14 mouse cellular contexts compared by ENCODE assay signal in the genomic region with DNA sequence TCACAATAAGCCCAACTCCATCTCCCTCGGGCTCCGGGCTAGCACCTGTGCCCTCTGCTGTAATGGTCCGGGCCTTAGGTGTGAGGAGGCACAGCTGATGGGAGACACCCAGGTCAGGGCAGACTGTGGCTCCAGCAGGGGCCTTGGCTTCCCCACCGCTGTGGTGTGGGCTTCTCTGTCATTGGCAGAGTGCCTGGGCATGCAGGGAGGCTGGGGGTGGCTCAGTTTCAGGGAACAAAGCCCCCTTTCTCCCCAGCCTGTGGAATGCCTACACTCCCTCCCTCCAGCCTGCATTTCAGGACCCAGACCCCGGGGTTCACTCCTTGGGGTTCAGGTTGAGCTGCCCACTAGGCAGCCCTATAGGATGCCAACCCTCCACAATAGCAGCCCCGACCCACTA. TPM values are rescaled to one million over a fixed set of nuclear protein-coding genes. Genes with fewer than 3 reads are reported as not detected.
A peak's percentile ranks its signal among the peaks of the same experiment; 100 is the strongest.
DNase-seq lines count a peak whose midpoint lies in the region; ATAC-seq lines count a peak whose summit lies in the region.
"Had no signal": no experiment of that assay in that cellular context is flagged by ENCODE, and none has a peak within 500 bp of the region (broad histone marks: within the 10 kb centered on the region; RNA-seq: fewer than 3 reads in every experiment).

No protein-coding gene starts in this region.

- no peak for ATAC-seq in hindbrain, embryonic 11.5 days (ENCODE audit: low FRiP score)

- 71% methylated on average over 6 of the region's 6 CpGs for WGBS in hindbrain, embryonic 11.5 days
- WGBS in midbrain, embryonic 10.5 days = 62% methylated on average over 6 of the region's 6 CpGs

- peak overlapping the region; percentile 80 for H3K27ac ChIP-seq in hindbrain, embryonic 11.5 days (ENCODE audit: low read depth, low read length)
- peak overlapping the region; percentile 92 for H3K27ac ChIP-seq in midbrain, embryonic 10.5 days (replicated peaks)
- H3K27ac ChIP-seq: liver, embryonic 14.5 days had no signal

- DNase-seq in retina, postnatal 1 day = peak; percentile 70
- DNase-seq in retina, embryonic 14.5 days (ENCODE audit: low spot score) = no peak
- DNase-seq in hindbrain, embryonic 11.5 days (ENCODE audit: low spot score) = no peak
- DNase-seq in midbrain, embryonic 10.5 days (ENCODE audit: low spot score) = no peak
- DNase-seq in layer of hippocampus, postnatal 25 days (ENCODE audit: extremely low spot score in 1 of 2, low spot score in 1 of 2) = no peak
- no peak for DNase-seq in urinary bladder, postnatal 14 days (ENCODE audit: low spot score)
- DNase-seq in ovary, postnatal 36 days (ENCODE audit: low spot score) = no peak
- DNase-seq: cerebellum, adult 9-11 months; gastrocnemius, postnatal 10 days; right cerebral cortex, adult 18-20 months; thymus, postnatal 36 days had no signal

- H3K4me1 ChIP-seq in hindbrain, embryonic 11.5 days (replicated peaks; ENCODE audit: control insufficient read depth, insufficient read depth, low read length) = 0 out of 2 replicates have a peak, but pooled peaks cover 6% of the 10 kb centered on the region
- H3K4me1 ChIP-seq in midbrain, embryonic 10.5 days = peaks cover 81% of the 10 kb centered on the region

- no peak overlapping the region for H3K4me2 ChIP-seq in hindbrain, embryonic 11.5 days (replicated peaks; ENCODE audit: low read depth, low read length)

- H3K4me3 ChIP-seq in hindbrain, embryonic 11.5 days (ENCODE audit: low read depth, low read length) = no peak overlapping the region
- H3K4me3 ChIP-seq in midbrain, embryonic 10.5 days = no peak overlapping the region
- H3K4me3 ChIP-seq: erythroblast, embryonic 14.5 days had no signal

- no peaks in the 10 kb centered on the region; the same call in 1 of the 2 replicates for H3K27me3 ChIP-seq in hindbrain, embryonic 11.5 days (ENCODE audit: control insufficient read depth, insufficient read depth, low read length)
- H3K27me3 ChIP-seq in midbrain, embryonic 10.5 days (ENCODE audit: low read depth, poor library complexity, severe bottlenecking) = peaks cover 24% of the 10 kb centered on the region

- H3K36me3 ChIP-seq in hindbrain, embryonic 11.5 days (ENCODE audit: control insufficient read depth, insufficient read depth, low read length) = no peaks in the 10 kb centered on the region
- no peaks in the 10 kb centered on the region for H3K36me3 ChIP-seq in midbrain, embryonic 10.5 days

- 0 out of 2 replicates have a peak overlapping the region, but pooled peaks have one; percentile 23 for H3K9ac ChIP-seq in hindbrain, embryonic 11.5 days (ENCODE audit: low read depth, low read length)
- H3K9ac ChIP-seq: liver, embryonic 14.5 days had no signal

- H3K9me3 ChIP-seq in hindbrain, embryonic 11.5 days (ENCODE audit: control insufficient read depth, low read length) = no peaks in the 10 kb centered on the region
- H3K9me3 ChIP-seq in midbrain, embryonic 10.5 days (replicated peaks) = no peaks in the 10 kb centered on the region

RNA-seq across cellular contexts. Expression of a gene that starts 31.8 kb away (rescaled TPM):
- 0.69 and 0.91 TPM in 2 replicates for polyA plus RNA-seq in hindbrain, embryonic 11.5 days (2014; fragmentation: Nextera tagmentation; extraction: Ambion mirVana)
- 0.70 and 1.2 TPM in 2 replicates for polyA plus RNA-seq in midbrain, embryonic 10.5 days (2016; fragmentation: Nextera tagmentation; extraction: Ambion mirVana)
- total RNA-seq in layer of hippocampus, postnatal 25 days (2021) = 1 to 10 TPM; 2.8 to 3.1 TPM
- total RNA-seq: CH12.LX had no signal
- polyA plus RNA-seq: erythroblast, embryonic 14.5 days had no signal

RNA-seq across cellular contexts. Expression of a gene that starts 35.2 kb away (rescaled TPM):
- 0.82 and 1.1 TPM in 2 replicates for polyA plus RNA-seq in hindbrain, embryonic 11.5 days (2014; fragmentation: Nextera tagmentation; extraction: Ambion mirVana)
- 3.6 and 3.7 TPM in 2 replicates for polyA plus RNA-seq in midbrain, embryonic 10.5 days (2016; fragmentation: Nextera tagmentation; extraction: Ambion mirVana)
- total RNA-seq in layer of hippocampus, postnatal 25 days (2021) = 1 to 10 TPM in 1 of 2 experiments, under 1 TPM in 1; 0.99 to 1.4 TPM
- polyA plus RNA-seq: erythroblast, embryonic 14.5 days had no signal
